Mouse (Mus musculus): Measurements from ENCODE around the gene Gstm5.
A peak's percentile ranks its signal among the peaks of the same experiment; 100 is the strongest.
"Not testable (repeated sequence)": the region's sequence is repeated elsewhere in the genome, so short reads cannot be mapped to it uniquely, and the experiment has no call there.

Gstm5 gene

GRCm38 (mm10) chr3:107873335-107874251 lies 22.0 kb upstream of the Gstm5 start:
- DNase-seq = no peak

- DNase-seq = no peak
These were observed 20.4 kb upstream of the Gstm5 start for GRCm38 (mm10) chr3:107875231-107875630.

DNA sequence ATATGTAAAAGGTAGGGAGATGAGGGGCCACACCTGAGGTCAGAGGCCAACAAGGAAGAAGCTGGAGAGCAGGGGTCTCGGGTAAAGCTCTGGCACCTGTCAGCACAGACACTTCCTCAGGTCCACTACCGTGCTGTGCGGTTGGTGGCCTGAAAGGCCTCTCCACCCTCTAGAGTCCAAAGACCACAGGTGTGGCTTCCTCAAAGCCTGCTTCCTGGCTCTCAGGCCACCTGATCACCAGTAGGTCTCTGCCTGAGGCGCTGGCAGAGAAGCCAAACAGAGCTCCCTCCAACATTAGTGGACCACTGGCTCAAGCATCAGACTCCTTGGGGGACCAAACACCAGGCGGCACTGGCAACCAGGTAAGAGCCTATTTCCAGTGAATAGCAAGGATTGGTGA lies 18.6 kb upstream of the Gstm5 start, which contains the start of gene Eps8l3:
Gene Eps8l3, plus strand, starts transcription at position 225 of the 400 bp plus-strand sequence.
- DNase-seq = no peak

- no peak for DNase-seq
These were observed 17.6 kb upstream of the Gstm5 start for GRCm38 (mm10) chr3:107877747-107878736.

GRCm38 (mm10) chr3:107887674-107888495 lies 7.7 kb upstream of the Gstm5 start:
- DNase-seq = no peak

DNA sequence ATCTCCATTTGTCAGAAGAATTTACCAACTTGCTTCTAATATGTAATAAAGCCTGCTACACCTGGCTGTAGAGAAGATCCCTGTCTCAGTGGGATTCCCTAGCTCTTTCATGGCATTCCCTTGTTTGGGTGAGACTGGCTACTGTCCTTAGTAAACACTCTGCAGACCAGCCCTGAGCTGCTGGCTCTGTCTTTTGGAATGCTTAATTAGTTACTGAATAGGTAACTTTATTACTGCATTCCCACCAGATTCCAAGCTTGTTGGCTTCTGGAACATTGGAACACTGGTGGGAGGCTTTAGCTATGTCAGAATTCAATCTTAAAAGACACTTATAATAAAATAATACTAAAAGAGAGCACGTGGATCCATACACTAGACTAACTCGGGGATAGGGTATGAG lies 6.4 kb upstream of the Gstm5 start:
- DNase-seq = not testable (repeated sequence)

- no peak for DNase-seq
These were observed 364 bp upstream of the Gstm5 start for GRCm38 (mm10) chr3:107895194-107895719.

DNA sequence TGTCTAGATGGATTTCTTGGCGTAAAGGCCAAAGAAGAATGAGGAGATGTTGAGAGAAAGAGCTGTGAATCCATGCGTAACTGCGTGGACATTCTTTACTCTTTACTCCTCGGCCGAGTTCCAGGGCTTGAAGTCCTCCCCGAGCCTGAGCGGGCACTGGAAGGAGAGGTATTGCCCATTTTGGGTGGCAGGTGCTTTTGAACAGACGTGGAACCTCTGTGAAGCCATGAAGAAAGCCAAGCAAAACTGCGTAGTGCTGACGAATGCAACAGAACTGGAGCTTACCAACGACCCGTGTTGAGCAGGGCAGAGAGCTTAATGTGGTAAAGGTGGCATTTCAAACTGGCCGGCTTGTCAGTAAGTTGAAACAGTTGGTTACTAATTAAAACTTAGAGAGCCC lies 3.1 kb downstream of the Gstm5 start:
- no peak for DNase-seq

DNA sequence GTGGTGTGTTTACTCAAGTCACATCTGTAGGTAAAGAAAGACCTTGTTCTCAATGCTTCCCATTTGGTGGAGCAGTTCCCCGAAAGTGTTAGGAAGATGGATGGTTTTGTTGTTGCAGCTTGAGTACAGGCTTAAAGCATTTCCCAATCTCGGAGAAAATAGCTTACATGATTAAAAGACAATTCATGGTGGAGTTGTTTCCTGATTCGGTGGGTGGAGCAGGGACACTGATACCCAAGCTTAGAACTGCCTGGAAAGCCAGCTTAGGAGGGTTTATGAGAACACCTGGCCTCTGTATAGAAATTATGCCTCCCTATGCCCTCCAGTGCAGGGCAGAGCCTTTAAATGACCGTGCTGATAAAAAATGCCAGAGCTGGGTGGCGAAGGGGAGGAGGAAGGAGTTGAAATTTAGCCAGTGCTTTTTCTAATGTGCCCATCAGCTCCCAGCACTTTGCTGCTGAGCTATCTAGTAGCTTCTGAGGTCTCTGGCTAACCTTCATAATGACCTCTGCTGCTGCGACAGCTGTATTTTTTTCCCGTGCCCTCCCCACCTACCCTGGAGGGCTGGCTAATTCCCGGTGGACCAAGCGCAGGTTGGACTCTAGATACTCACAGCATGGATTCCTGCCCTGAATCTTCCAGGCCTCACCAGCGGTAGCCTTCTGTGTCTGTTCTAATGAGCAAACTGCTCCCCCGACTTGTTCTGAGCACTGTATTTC lies 5.5 kb downstream of the Gstm5 start:
- DNase-seq = no peak

DNA sequence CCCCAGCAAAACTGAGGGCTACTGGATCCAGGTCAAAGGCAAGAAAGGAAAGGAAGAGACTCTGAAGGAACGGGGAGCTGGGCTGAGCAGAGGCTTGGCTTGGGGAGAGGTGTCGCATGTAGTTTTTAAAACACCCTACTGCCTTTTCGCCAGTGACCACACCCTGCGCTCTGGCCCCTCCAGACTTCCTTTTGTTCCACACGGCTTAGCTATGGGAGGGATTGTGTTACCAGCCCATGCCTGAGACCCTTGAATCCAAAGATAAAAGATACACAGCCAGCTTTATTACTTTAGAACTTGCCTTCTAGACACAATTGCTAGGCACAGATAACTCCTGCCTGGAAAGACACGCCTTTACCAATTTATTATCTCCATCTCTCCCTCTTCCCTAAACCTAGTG lies 10.3 kb downstream of the Gstm5 start:
- DNase-seq = no peak

GRCm38 (mm10) chr3:107916674-107917073 lies 21.1 kb downstream of the Gstm5 start:
- DNase-seq = no peak

- DNase-seq = no peak
These were observed 21.5 kb downstream of the Gstm5 start for GRCm38 (mm10) chr3:107917097-107917496.

GRCm38 (mm10) chr3:107917783-107918408 lies 22.3 kb downstream of the Gstm5 start:
- DNase-seq = peak; percentile 55

GRCm38 (mm10) chr3:107920348-107920747 lies 24.7 kb downstream of the Gstm5 start:
- no peak for DNase-seq

DNA sequence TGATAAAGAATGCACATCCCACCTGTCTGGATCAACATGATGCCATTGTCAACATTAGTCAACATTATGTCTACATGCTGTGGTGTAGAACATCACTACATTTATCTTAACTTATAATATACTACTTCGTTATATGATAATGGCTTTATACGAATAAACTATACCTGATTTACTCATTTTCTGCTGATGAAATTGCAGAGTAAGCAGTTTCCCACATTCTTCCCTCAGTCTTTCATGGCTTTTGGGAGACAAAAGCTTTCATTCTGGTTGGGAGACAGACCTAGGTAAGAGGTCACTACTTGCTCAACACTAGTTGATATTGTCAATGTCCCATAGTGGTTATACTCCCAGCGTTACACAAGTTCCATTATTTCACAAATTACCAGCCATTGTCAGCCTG lies 29.7 kb downstream of the Gstm5 start:
- DNase-seq = no peak

- no peak for DNase-seq
These were observed 32.2 kb downstream of the Gstm5 start for GRCm38 (mm10) chr3:107927841-107928240.

- DNase-seq = no peak
These were observed 33.1 kb downstream of the Gstm5 start for GRCm38 (mm10) chr3:107928691-107929090.

DNA sequence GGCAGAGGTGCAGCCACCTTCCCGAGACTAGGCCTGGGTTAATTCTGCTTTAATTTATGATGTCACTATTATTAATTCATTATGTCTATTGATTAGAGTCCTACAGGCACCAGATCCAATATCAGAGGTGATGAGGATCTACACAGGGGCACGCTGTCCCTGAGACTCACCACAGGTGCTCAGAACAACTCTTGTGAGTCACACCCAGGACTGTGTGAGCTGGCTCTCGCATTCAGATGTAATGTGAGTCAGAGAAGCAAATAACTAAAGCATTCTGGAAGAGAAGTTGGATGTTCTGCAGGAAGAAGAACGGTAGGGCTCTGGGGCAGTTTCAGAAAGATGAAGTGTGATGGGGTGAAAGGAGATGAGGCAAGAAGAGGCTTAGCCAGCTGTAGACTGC lies 33.6 kb downstream of the Gstm5 start:
- DNase-seq = no peak

- DNase-seq = no peak
These were observed 34.1 kb downstream of the Gstm5 start for GRCm38 (mm10) chr3:107929731-107930130.

DNA sequence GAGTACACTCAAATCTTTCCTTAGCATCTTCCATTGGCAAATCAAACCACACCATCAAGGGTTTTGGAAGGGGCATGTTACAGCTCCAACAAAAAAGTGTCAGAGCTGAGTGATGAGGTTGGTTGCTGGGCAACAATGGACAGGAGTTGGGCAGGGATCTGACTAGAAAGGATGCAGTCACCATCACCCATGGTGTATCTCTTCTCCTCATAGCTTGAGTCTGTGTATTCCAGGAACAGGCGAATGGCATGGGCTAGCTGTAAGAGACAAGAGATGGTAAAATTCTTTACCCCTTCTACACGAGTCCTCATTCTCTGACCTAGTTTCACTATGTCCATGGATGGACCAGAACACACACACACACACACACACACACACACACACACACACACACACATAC lies 35.5 kb downstream of the Gstm5 start:
- DNase-seq = no peak

DNA sequence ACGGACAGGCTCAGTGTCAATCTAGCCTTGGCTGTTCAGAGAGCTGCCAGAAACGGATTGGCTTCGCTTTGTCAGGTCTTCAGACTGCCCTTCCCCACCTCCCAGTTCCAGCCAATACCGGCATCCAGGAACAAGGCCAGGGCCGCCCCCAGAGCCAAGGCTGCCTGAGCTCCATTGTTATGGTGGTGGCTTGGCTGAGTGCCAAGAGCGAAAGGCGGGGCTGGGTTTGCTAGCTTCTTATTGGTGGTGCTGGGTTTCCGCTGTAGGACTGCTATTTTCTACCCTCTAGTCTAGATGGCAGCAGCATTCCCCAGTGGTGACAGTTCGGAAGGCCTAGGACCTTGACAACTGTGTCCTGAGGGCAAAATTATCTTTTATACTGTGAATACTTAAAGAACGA lies 36.0 kb downstream of the Gstm5 start, which contains the start of gene Gstm7:
Gene Gstm7, minus strand, starts transcription at position 148 of the 400 bp plus-strand sequence.
- peak; percentile 88 for DNase-seq
